Comparison of ENCODE assay signal across 11 mouse cellular contexts in genomic region chr5:116208741-116209368, GRCm38 (mm10).
DNase-seq lines count a peak whose midpoint lies in the region; ATAC-seq lines count a peak whose summit lies in the region.
"Had no signal": no experiment of that assay in that cellular context is flagged by ENCODE, and none has a peak within 500 bp of the region (broad histone marks: within the 10 kb centered on the region; RNA-seq: fewer than 3 reads in every experiment).

No protein-coding gene starts in this region.

- no peak for DNase-seq in kidney, postnatal 25 days
- peak; percentile 45 for DNase-seq in midbrain, embryonic 10.5 days (ENCODE audit: low spot score)
- DNase-seq in right cerebral cortex, postnatal 14 days = peak; percentile 21
- DNase-seq in heart, postnatal 36 days = no peak
- no peak for DNase-seq in heart, adult 8-10 months (ENCODE audit: low spot score)
- DNase-seq: cerebellum, postnatal 25 days; heart, adult 2 months; lung, embryonic 14.5 days had no signal

- H3K27ac ChIP-seq in kidney, embryonic 15.5 days = peak overlapping the region; percentile 51; the same call in 1 of the 2 replicates
- peak overlapping the region; percentile 74 for H3K27ac ChIP-seq in hindbrain, embryonic 12.5 days
- peak overlapping the region; percentile 72 for H3K27ac ChIP-seq in midbrain, embryonic 10.5 days (replicated peaks)
- H3K27ac ChIP-seq: heart, adult 2 months had no signal

- no peaks in the 10 kb centered on the region for H3K36me3 ChIP-seq in kidney, embryonic 15.5 days
- H3K36me3 ChIP-seq in hindbrain, embryonic 12.5 days = no peaks in the 10 kb centered on the region
- H3K36me3 ChIP-seq in midbrain, embryonic 10.5 days = no peaks in the 10 kb centered on the region

- no peak overlapping the region for H3K9ac ChIP-seq in kidney, embryonic 15.5 days
- H3K9ac ChIP-seq in hindbrain, embryonic 12.5 days = no peak overlapping the region
- H3K9ac ChIP-seq: lung, embryonic 14.5 days had no signal

- intact Hi-C loops in heart, postnatal 36 days (cut with DNase I) = no loop called here

- no peaks in the 10 kb centered on the region for H3K9me3 ChIP-seq in kidney, embryonic 15.5 days (replicated peaks)
- no peaks in the 10 kb centered on the region for H3K9me3 ChIP-seq in hindbrain, embryonic 12.5 days (replicated peaks)
- H3K9me3 ChIP-seq in midbrain, embryonic 10.5 days (replicated peaks) = no peaks in the 10 kb centered on the region

- 29% methylated on average over 16 of the region's 16 CpGs for WGBS in kidney, embryonic 15.5 days
- WGBS in hindbrain, embryonic 12.5 days = 20% methylated on average over 16 of the region's 16 CpGs
- 36% methylated on average over 16 of the region's 16 CpGs for WGBS in midbrain, embryonic 10.5 days

- H3K4me1 ChIP-seq in kidney, embryonic 15.5 days = peaks cover 13% of the 10 kb centered on the region; the same call in 1 of the 2 replicates
- peaks cover 29% of the 10 kb centered on the region for H3K4me1 ChIP-seq in hindbrain, embryonic 12.5 days
- H3K4me1 ChIP-seq in midbrain, embryonic 10.5 days = peaks cover 35% of the 10 kb centered on the region

- 0 out of 2 replicates have a peak overlapping the region, but pooled peaks have one; percentile 14 for H3K4me2 ChIP-seq in kidney, embryonic 15.5 days
- H3K4me2 ChIP-seq in hindbrain, embryonic 12.5 days (replicated peaks) = peak overlapping the region; percentile 13; the same call in 1 of the 2 replicates
- H3K4me2 ChIP-seq: lung, embryonic 14.5 days had no signal

- peak; percentile 59 for ATAC-seq in kidney, embryonic 15.5 days (replicated peaks; ENCODE audit: low FRiP score)
- ATAC-seq in hindbrain, embryonic 12.5 days (ENCODE audit: low FRiP score) = peak; percentile 55
- no peak for ATAC-seq in inflammation-experienced regulatory T-cells, adult 6 months

- no peaks in the 10 kb centered on the region for H3K27me3 ChIP-seq in kidney, embryonic 15.5 days
- H3K27me3 ChIP-seq in hindbrain, embryonic 12.5 days = 0 out of 2 replicates have a peak, but pooled peaks cover 4% of the 10 kb centered on the region
- no peaks in the 10 kb centered on the region for H3K27me3 ChIP-seq in midbrain, embryonic 10.5 days (ENCODE audit: low read depth, poor library complexity, severe bottlenecking)

- no peak overlapping the region for H3K4me3 ChIP-seq in kidney, embryonic 15.5 days (replicated peaks)
- H3K4me3 ChIP-seq in hindbrain, embryonic 12.5 days = no peak overlapping the region
- no peak overlapping the region for H3K4me3 ChIP-seq in midbrain, embryonic 10.5 days
- H3K4me3 ChIP-seq: heart, adult 2 months had no signal

Comparison
In these comparisons a context has a peak if more than half of its experiments do, and no peak if none do; other contexts are left out.
1. DNase-seq: peak in midbrain, embryonic 10.5 days (single experiment) and right cerebral cortex, postnatal 14 days (single experiment); none in kidney, postnatal 25 days (0 of 2), heart, postnatal 36 days (0 of 2) and heart, adult 8-10 months (single experiment).
2. Peak in every context shown above with its lines, with median percentiles within 50 percentile points of each other: H3K27ac ChIP-seq.